ENCODE assay signal across 22 mouse cellular contexts in the genomic region with DNA sequence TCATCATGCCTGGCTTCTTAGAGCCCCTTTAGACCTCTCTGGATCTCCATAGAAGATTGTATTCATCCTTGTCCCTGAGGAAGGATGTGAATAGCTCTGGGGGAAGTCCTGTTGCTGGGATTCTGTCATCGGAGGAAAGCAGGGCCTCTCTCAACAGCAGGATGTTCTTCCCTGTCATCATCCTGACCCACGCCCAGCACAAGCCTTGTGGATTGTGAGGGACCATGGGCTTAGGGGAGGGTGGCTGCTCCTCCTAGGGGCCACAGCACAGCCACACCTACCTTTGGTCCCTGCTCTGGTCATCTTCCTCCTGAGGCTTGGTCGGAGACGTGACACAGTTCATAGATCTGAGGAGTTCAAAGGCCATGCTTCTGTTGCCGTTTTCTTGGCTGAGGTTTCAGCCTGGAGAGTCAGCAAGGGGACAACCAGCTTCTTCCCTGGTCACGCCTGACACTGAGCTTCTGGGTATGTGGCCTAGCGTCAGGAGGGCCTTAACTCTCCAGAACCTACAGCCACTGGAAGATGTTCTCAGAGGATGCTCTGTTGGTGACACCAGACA. TPM values are rescaled to one million over a fixed set of nuclear protein-coding genes. Genes with fewer than 3 reads are reported as not detected.
DNase-seq lines count a peak whose midpoint lies in the region; ATAC-seq and TF ChIP-seq lines count a peak whose summit lies in the region.
"Had no signal": no experiment of that assay in that cellular context is flagged by ENCODE, and none has a peak within 500 bp of the region (broad histone marks: within the 10 kb centered on the region; RNA-seq: fewer than 3 reads in every experiment).

No protein-coding gene starts in this region.

- no peak overlapping the region for H3K4me2 ChIP-seq in embryonic facial prominence, embryonic 13.5 days
- no peak overlapping the region for H3K4me2 ChIP-seq in kidney, embryonic 16.5 days (replicated peaks; ENCODE audit: low read depth, low read length)
- H3K4me2 ChIP-seq in midbrain, postnatal 0 days (ENCODE audit: low read depth, low read length, poor library complexity, severe bottlenecking): no peak overlapping the region
- H3K4me2 ChIP-seq in midbrain, embryonic 13.5 days (replicated peaks): no peak overlapping the region
- H3K4me2 ChIP-seq: embryonic facial prominence, embryonic 15.5 days; heart, embryonic 12.5 days; limb, embryonic 12.5 days; lung, embryonic 15.5 days had no signal

- peak overlapping the region; percentile 51 for H3K9ac ChIP-seq in embryonic facial prominence, embryonic 13.5 days
- H3K9ac ChIP-seq in kidney, embryonic 16.5 days (replicated peaks; ENCODE audit: low read length): no peak overlapping the region
- 0 out of 2 replicates have a peak overlapping the region, but pooled peaks have one; percentile 19 for H3K9ac ChIP-seq in midbrain, postnatal 0 days (replicated peaks; ENCODE audit: low read length, poor library complexity, severe bottlenecking)
- H3K9ac ChIP-seq in midbrain, embryonic 13.5 days (replicated peaks): no peak overlapping the region
- H3K9ac ChIP-seq: embryonic facial prominence, embryonic 15.5 days; heart, embryonic 12.5 days; limb, embryonic 12.5 days; liver, embryonic 14.5 days; lung, embryonic 15.5 days had no signal

- TF ChIP-seq CTCF in kidney, adult 2 months (conservative IDR thresholded peaks at IDR 0.05; ENCODE audit: insufficient read depth, insufficient read length, low read depth, low read length): no peak
- TF ChIP-seq CTCF in midbrain, postnatal 0 days (IDR thresholded peaks at IDR 0.05): no peak

- H3K27ac ChIP-seq in embryonic facial prominence, embryonic 13.5 days: no peak overlapping the region
- H3K27ac ChIP-seq in embryonic facial prominence, embryonic 10.5 days (replicated peaks): no peak overlapping the region
- 0 out of 2 replicates have a peak overlapping the region, but pooled peaks have one; percentile 14 for H3K27ac ChIP-seq in kidney, adult 2 months (ENCODE audit: insufficient read depth, low read depth, low read length)
- no peak overlapping the region for H3K27ac ChIP-seq in kidney, embryonic 16.5 days (ENCODE audit: low read length)
- H3K27ac ChIP-seq in midbrain, postnatal 0 days (ENCODE audit: low read depth, low read length): no peak overlapping the region
- H3K27ac ChIP-seq in midbrain, embryonic 13.5 days: no peak overlapping the region
- H3K27ac ChIP-seq: embryonic facial prominence, embryonic 15.5 days; hindbrain, postnatal 0 days; limb, embryonic 12.5 days; liver, embryonic 14.5 days; lung, embryonic 15.5 days had no signal

- H3K4me1 ChIP-seq in embryonic facial prominence, embryonic 13.5 days: no peaks in the 10 kb centered on the region
- H3K4me1 ChIP-seq in embryonic facial prominence, embryonic 10.5 days: no peaks in the 10 kb centered on the region
- peaks cover 4% of the 10 kb centered on the region; the same call in 1 of the 2 replicates for H3K4me1 ChIP-seq in kidney, adult 2 months (ENCODE audit: control insufficient read depth, insufficient read depth, low read length)
- H3K4me1 ChIP-seq in kidney, embryonic 16.5 days (ENCODE audit: insufficient read depth, low read length): no peaks in the 10 kb centered on the region
- no peaks in the 10 kb centered on the region for H3K4me1 ChIP-seq in midbrain, postnatal 0 days (ENCODE audit: insufficient read depth, low read length)
- H3K4me1 ChIP-seq in midbrain, embryonic 13.5 days (replicated peaks): no peaks in the 10 kb centered on the region
- H3K4me1 ChIP-seq: embryonic facial prominence, embryonic 15.5 days; heart, embryonic 12.5 days; limb, embryonic 12.5 days; lung, embryonic 15.5 days had no signal

- no peaks in the 10 kb centered on the region for H3K9me3 ChIP-seq in embryonic facial prominence, embryonic 13.5 days
- no peaks in the 10 kb centered on the region for H3K9me3 ChIP-seq in embryonic facial prominence, embryonic 10.5 days
- peaks cover 4% of the 10 kb centered on the region; the same call in 1 of the 2 replicates for H3K9me3 ChIP-seq in kidney, embryonic 16.5 days (ENCODE audit: low read length)
- H3K9me3 ChIP-seq in midbrain, postnatal 0 days (ENCODE audit: low read length): no peaks in the 10 kb centered on the region
- H3K9me3 ChIP-seq in midbrain, embryonic 13.5 days: no peaks in the 10 kb centered on the region
- H3K9me3 ChIP-seq: embryonic facial prominence, embryonic 15.5 days; lung, embryonic 15.5 days had no signal

- WGBS in embryonic facial prominence, embryonic 13.5 days: 88% methylated on average over 7 of the region's 7 CpGs
- WGBS in embryonic facial prominence, embryonic 10.5 days: 86% methylated on average over 7 of the region's 7 CpGs
- 44% methylated on average over 7 of the region's 7 CpGs for WGBS in kidney, adult 2 months
- WGBS in kidney, embryonic 16.5 days: 58% methylated on average over 7 of the region's 7 CpGs
- WGBS in midbrain, postnatal 0 days: 82% methylated on average over 7 of the region's 7 CpGs
- WGBS in midbrain, embryonic 13.5 days: 87% methylated on average over 7 of the region's 7 CpGs

- H3K27me3 ChIP-seq in embryonic facial prominence, embryonic 13.5 days: no peaks in the 10 kb centered on the region
- H3K27me3 ChIP-seq in embryonic facial prominence, embryonic 10.5 days (replicated peaks; ENCODE audit: low read depth, poor library complexity, severe bottlenecking): no peaks in the 10 kb centered on the region
- H3K27me3 ChIP-seq in kidney, adult 2 months (replicated peaks; ENCODE audit: control insufficient read depth, insufficient read depth, low read length): no peaks in the 10 kb centered on the region
- H3K27me3 ChIP-seq in kidney, embryonic 16.5 days (ENCODE audit: insufficient read depth, low read length): no peaks in the 10 kb centered on the region
- no peaks in the 10 kb centered on the region for H3K27me3 ChIP-seq in midbrain, postnatal 0 days (ENCODE audit: insufficient read depth, low read length)
- no peaks in the 10 kb centered on the region for H3K27me3 ChIP-seq in midbrain, embryonic 13.5 days
- H3K27me3 ChIP-seq: embryonic facial prominence, embryonic 15.5 days; heart, embryonic 12.5 days; limb, embryonic 12.5 days; lung, embryonic 15.5 days; Patski had no signal

- no peak for ATAC-seq in embryonic facial prominence, embryonic 13.5 days (ENCODE audit: insufficient number of reproducible peaks, insufficient read depth, low FRiP score, low TSS enrichment, low read depth)
- ATAC-seq in kidney, embryonic 16.5 days (ENCODE audit: low FRiP score, low TSS enrichment): no peak
- ATAC-seq in midbrain, postnatal 0 days (ENCODE audit: low FRiP score): no peak
- no peak for ATAC-seq in midbrain, embryonic 13.5 days
- ATAC-seq: CD4-positive, CD25-positive, alpha-beta regulatory T cell, adult 4 months; forebrain, embryonic 16.5 days; hindbrain, postnatal 0 days; Patski had no signal

- DNase-seq in embryonic facial prominence, embryonic 10.5 days (ENCODE audit: low spot score): no peak
- DNase-seq in kidney, adult 2 months: peak; percentile 80
- DNase-seq in midbrain, postnatal 0 days (ENCODE audit: low spot score): no peak
- peak; percentile 50 to 59 for DNase-seq in kidney, postnatal 36 days
- no peak for DNase-seq in cerebellum, adult 11-12 months
- DNase-seq: adrenal gland, adult 8-10 months; cerebellum, adult 11 months; right cerebral cortex, adult 18-20 months had no signal

- no peak overlapping the region for H3K4me3 ChIP-seq in embryonic facial prominence, embryonic 13.5 days
- no peak overlapping the region for H3K4me3 ChIP-seq in embryonic facial prominence, embryonic 10.5 days
- H3K4me3 ChIP-seq in kidney, adult 2 months (ENCODE audit: insufficient read depth, low read depth, low read length): no peak overlapping the region
- H3K4me3 ChIP-seq in kidney, embryonic 16.5 days (ENCODE audit: low read length): no peak overlapping the region
- no peak overlapping the region for H3K4me3 ChIP-seq in midbrain, postnatal 0 days (ENCODE audit: low read depth, low read length)
- H3K4me3 ChIP-seq in midbrain, embryonic 13.5 days (replicated peaks): no peak overlapping the region
- H3K4me3 ChIP-seq: embryonic facial prominence, embryonic 15.5 days; heart, embryonic 12.5 days; limb, embryonic 12.5 days; lung, embryonic 15.5 days had no signal

- no peak for TF ChIP-seq POLR2A in kidney, adult 2 months (IDR thresholded peaks at IDR 0.05; ENCODE audit: low read depth, low read length)

- H3K36me3 ChIP-seq in embryonic facial prominence, embryonic 13.5 days: peaks cover 44% of the 10 kb centered on the region
- H3K36me3 ChIP-seq in embryonic facial prominence, embryonic 10.5 days (replicated peaks): peaks cover 61% of the 10 kb centered on the region
- no peaks in the 10 kb centered on the region for H3K36me3 ChIP-seq in kidney, adult 2 months (ENCODE audit: control insufficient read depth, insufficient read depth, low read length)
- peaks cover 19% of the 10 kb centered on the region for H3K36me3 ChIP-seq in kidney, embryonic 16.5 days (ENCODE audit: insufficient read depth, low read length)
- peaks cover 29% of the 10 kb centered on the region for H3K36me3 ChIP-seq in midbrain, postnatal 0 days (ENCODE audit: insufficient read depth, low read length)
- H3K36me3 ChIP-seq in midbrain, embryonic 13.5 days: peaks cover 49% of the 10 kb centered on the region

RNA-seq across cellular contexts. Expression of a gene that starts 9.4 kb away (rescaled TPM):
- polyA plus RNA-seq in embryonic facial prominence, embryonic 13.5 days (2015; fragmentation: Nextera tagmentation; extraction: Ambion mirVana): 2.1 and 2.6 TPM in 2 replicates
- 1.3 and 1.8 TPM in 2 replicates for polyA plus RNA-seq in embryonic facial prominence, embryonic 10.5 days (2016; fragmentation: Nextera tagmentation; extraction: Ambion mirVana)
- 7.2 and 8.9 TPM in 2 replicates for polyA plus RNA-seq in kidney, adult 2 months (2012; rRNA removed)
- polyA plus RNA-seq in kidney, embryonic 16.5 days (2015; fragmentation: Nextera tagmentation; extraction: Ambion mirVana): 3.9 and 4.1 TPM in 2 replicates
- total RNA-seq in midbrain, postnatal 0 days (2014; rRNA removed): 0.38 and 3.3 TPM in 2 replicates
- polyA plus RNA-seq in midbrain, postnatal 0 days (2015; fragmentation: Nextera tagmentation; extraction: Ambion mirVana): 4.2 and 4.3 TPM in 2 replicates
- 0.58 and 0.92 TPM in 2 replicates for polyA plus RNA-seq in midbrain, embryonic 13.5 days (2015; fragmentation: Nextera tagmentation; extraction: Ambion mirVana)
- total RNA-seq: megakaryocyte-erythroid progenitor cell, adult 5-6 weeks; monocyte, adult 5-6 weeks had no signal
- polyA plus RNA-seq: Patski had no signal

RNA-seq across cellular contexts. Expression of a gene that starts 19.6 kb away (rescaled TPM):
- 52.5 and 57.9 TPM in 2 replicates for polyA plus RNA-seq in embryonic facial prominence, embryonic 13.5 days (2015; fragmentation: Nextera tagmentation; extraction: Ambion mirVana)
- polyA plus RNA-seq in embryonic facial prominence, embryonic 10.5 days (2016; fragmentation: Nextera tagmentation; extraction: Ambion mirVana): 58.8 and 59.3 TPM in 2 replicates
- 12.2 and 15.0 TPM in 2 replicates for polyA plus RNA-seq in kidney, adult 2 months (2012; rRNA removed)
- polyA plus RNA-seq in kidney, embryonic 16.5 days (2015; fragmentation: Nextera tagmentation; extraction: Ambion mirVana): 42.9 and 45.7 TPM in 2 replicates
- 9.0 and 19.8 TPM in 2 replicates for total RNA-seq in midbrain, postnatal 0 days (2014; rRNA removed)
- polyA plus RNA-seq in midbrain, postnatal 0 days (2015; fragmentation: Nextera tagmentation; extraction: Ambion mirVana): 30.3 and 33.1 TPM in 2 replicates
- 53.6 and 54.1 TPM in 2 replicates for polyA plus RNA-seq in midbrain, embryonic 13.5 days (2015; fragmentation: Nextera tagmentation; extraction: Ambion mirVana)

RNA-seq across cellular contexts. Expression of a gene that starts 32.4 kb away (rescaled TPM):
- polyA plus RNA-seq in embryonic facial prominence, embryonic 13.5 days (2015; fragmentation: Nextera tagmentation; extraction: Ambion mirVana): 42.6 and 46.2 TPM in 2 replicates
- 46.2 and 46.5 TPM in 2 replicates for polyA plus RNA-seq in embryonic facial prominence, embryonic 10.5 days (2016; fragmentation: Nextera tagmentation; extraction: Ambion mirVana)
- polyA plus RNA-seq in kidney, adult 2 months (2012; rRNA removed): 10.7 and 12.8 TPM in 2 replicates
- 39.3 and 45.1 TPM in 2 replicates for polyA plus RNA-seq in kidney, embryonic 16.5 days (2015; fragmentation: Nextera tagmentation; extraction: Ambion mirVana)
- total RNA-seq in midbrain, postnatal 0 days (2014; rRNA removed): 10.6 and 21.0 TPM in 2 replicates
- polyA plus RNA-seq in midbrain, postnatal 0 days (2015; fragmentation: Nextera tagmentation; extraction: Ambion mirVana): 28.8 and 30.5 TPM in 2 replicates
- 49.4 and 50.3 TPM in 2 replicates for polyA plus RNA-seq in midbrain, embryonic 13.5 days (2015; fragmentation: Nextera tagmentation; extraction: Ambion mirVana)

RNA-seq across cellular contexts. Expression of a gene that starts 35.6 kb away (rescaled TPM):
- polyA plus RNA-seq in embryonic facial prominence, embryonic 13.5 days (2015; fragmentation: Nextera tagmentation; extraction: Ambion mirVana): 78.5 and 83.1 TPM in 2 replicates
- 83.5 and 83.8 TPM in 2 replicates for polyA plus RNA-seq in embryonic facial prominence, embryonic 10.5 days (2016; fragmentation: Nextera tagmentation; extraction: Ambion mirVana)
- polyA plus RNA-seq in kidney, adult 2 months (2012; rRNA removed): 24.4 and 30.2 TPM in 2 replicates
- 75.8 and 77.0 TPM in 2 replicates for polyA plus RNA-seq in kidney, embryonic 16.5 days (2015; fragmentation: Nextera tagmentation; extraction: Ambion mirVana)
- total RNA-seq in midbrain, postnatal 0 days (2014; rRNA removed): 47.7 and 55.2 TPM in 2 replicates
- 56.9 and 63.0 TPM in 2 replicates for polyA plus RNA-seq in midbrain, postnatal 0 days (2015; fragmentation: Nextera tagmentation; extraction: Ambion mirVana)
- 78.6 and 83.6 TPM in 2 replicates for polyA plus RNA-seq in midbrain, embryonic 13.5 days (2015; fragmentation: Nextera tagmentation; extraction: Ambion mirVana)

RNA-seq across cellular contexts. Expression of a gene that starts 59.6 kb away (rescaled TPM):
- polyA plus RNA-seq in embryonic facial prominence, embryonic 13.5 days (2015; fragmentation: Nextera tagmentation; extraction: Ambion mirVana): 74.1 and 81.9 TPM in 2 replicates
- 160 and 172 TPM in 2 replicates for polyA plus RNA-seq in embryonic facial prominence, embryonic 10.5 days (2016; fragmentation: Nextera tagmentation; extraction: Ambion mirVana)
- 9.4 and 10.1 TPM in 2 replicates for polyA plus RNA-seq in kidney, adult 2 months (2012; rRNA removed)
- 89.6 and 92.7 TPM in 2 replicates for polyA plus RNA-seq in kidney, embryonic 16.5 days (2015; fragmentation: Nextera tagmentation; extraction: Ambion mirVana)
- 18.7 and 23.4 TPM in 2 replicates for total RNA-seq in midbrain, postnatal 0 days (2014; rRNA removed)
- 21.7 and 21.9 TPM in 2 replicates for polyA plus RNA-seq in midbrain, postnatal 0 days (2015; fragmentation: Nextera tagmentation; extraction: Ambion mirVana)
- polyA plus RNA-seq in midbrain, embryonic 13.5 days (2015; fragmentation: Nextera tagmentation; extraction: Ambion mirVana): 54.1 and 54.6 TPM in 2 replicates

Comparison
In these comparisons a context has a peak if more than half of its experiments do, and no peak if none do; other contexts are left out.
1. H3K9ac ChIP-seq: peak in embryonic facial prominence, embryonic 13.5 days (single experiment) and midbrain, postnatal 0 days (single experiment); none in kidney, embryonic 16.5 days (single experiment) and midbrain, embryonic 13.5 days (single experiment).
2. DNase-seq: peak in kidney, adult 2 months (single experiment) and kidney, postnatal 36 days (2 of 2); none in embryonic facial prominence, embryonic 10.5 days (single experiment), midbrain, postnatal 0 days (single experiment) and cerebellum, adult 11-12 months (single experiment).